Mouse (Mus musculus) cerebellum, adult (tissue): Measurements from ENCODE around the gene Platr25.
A peak's percentile ranks its signal among the peaks of the same experiment; 100 is the strongest.
"Not testable (repeated sequence)": the region's sequence is repeated elsewhere in the genome, so short reads cannot be mapped to it uniquely, and the experiment has no call there.

Experiments used
- ATAC-seq: cut with Nextera tagmentation; 2 replicates; pipeline ENCODE4 v1.9.2; 2017; ENCODE audit warnings: mild to moderate bottlenecking, moderate library complexity, mixed read lengths; ENCODE audit not compliant: insufficient number of reproducible peaks, low FRiP score, low TSS enrichment

Gene Platr25

GRCm38 (mm10) chr13:62760432-62761415 lies at the start of gene Platr25:
Platr25 (minus strand) TSS chr13:62760709.
- not testable (repeated sequence) for ATAC-seq

- ATAC-seq, result not testable (repeated sequence)
Observed at GRCm38 (mm10) chr13:62807981-62808380, 47.5 kb upstream of the Platr25 start.

DNA sequence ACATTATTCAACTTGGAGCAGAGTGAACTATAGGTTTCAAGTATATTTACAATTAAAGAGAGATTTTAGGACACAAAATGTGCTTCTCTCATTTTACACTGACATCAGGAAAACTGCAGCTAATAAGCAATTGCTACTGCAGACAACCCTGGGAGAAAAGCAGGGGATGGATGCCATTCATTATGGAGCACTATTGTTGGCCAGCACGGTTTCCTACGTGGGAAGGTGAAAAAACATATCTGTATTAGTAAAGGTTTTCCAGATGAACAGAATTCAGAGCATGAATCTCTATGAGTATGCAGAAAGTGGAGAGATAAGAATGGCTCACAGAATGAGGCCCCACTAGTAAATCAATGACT lies 25.6 kb upstream of the Platr25 start:
- not testable (repeated sequence) for ATAC-seq

DNA sequence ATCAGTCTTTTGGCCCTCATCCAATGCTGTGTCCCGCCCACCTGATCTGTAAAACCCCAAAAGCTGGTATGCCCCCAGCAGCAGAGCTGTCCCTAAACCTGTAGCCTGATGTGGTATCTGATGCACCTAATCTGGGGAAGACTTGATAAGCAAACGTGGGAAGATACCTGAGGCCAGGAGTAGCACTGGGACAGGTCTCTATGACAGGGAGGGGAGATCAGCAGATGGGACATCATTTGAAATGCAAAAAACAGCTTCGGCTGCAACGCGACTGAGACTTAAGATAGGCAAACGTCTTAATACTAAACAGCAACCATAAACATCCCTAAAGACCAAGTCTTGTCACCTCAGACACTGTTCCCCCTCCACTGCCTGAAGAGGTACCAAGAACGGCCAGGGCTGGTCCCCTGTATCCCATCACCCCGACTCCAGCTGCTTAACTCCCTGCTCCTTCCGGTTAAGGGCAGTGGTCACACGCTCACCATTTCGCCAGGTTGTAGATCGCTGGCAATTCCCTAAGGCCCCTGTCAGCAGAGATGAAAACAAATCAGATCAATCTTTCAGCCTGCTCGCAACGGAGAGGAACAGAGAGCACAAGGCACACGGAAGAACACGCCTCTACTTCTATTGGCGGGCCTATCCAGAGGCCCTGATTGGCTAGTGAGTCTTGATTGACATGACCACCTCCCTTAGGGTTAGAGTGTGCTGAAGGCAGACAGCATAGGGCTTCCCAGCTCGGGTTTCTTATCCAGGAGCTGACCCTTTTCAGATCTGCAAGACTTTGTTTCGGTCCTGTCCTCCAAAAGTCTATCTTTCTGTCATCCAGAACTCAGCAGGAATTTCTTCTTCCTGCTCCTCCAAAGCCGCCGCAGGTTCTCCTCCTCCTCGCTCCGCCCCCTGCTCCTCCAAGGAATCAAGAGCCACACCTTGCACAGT lies 25.0 kb upstream of the Platr25 start, which contains the start of gene Gm5141:
TSS of gene Gm5141 (minus strand) at position 610 of the 936 bp plus-strand sequence.
- peak; percentile 99 for ATAC-seq

DNA sequence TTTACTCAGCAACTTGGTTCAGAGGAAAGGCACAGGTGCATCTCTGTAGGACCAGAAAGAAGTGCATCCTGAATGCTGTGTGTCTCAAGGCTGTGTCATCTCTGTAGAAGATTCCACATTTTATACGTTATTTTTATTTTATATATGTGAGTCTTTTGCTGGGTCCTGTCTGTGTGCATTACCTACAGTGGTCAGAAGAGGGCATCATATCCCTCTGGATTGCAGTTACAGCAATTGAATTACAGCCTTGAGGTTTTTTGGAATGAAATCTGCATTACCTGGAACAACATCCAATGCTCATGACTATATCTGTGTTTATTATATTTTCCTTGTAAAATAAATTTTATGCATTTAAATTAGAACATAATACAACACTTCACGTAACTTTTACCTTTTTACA lies 3.3 kb upstream of the Platr25 start:
- ATAC-seq, result not testable (repeated sequence)

- ATAC-seq, result no peak
Observed at GRCm38 (mm10) chr13:62733322-62733721, 27.2 kb downstream of the Platr25 start.

- not testable (repeated sequence) for ATAC-seq
Observed at GRCm38 (mm10) chr13:62712611-62713010, 47.9 kb downstream of the Platr25 start.

- ATAC-seq, result not testable (repeated sequence)
Observed at GRCm38 (mm10) chr13:62685287-62685648, 75.2 kb downstream of the Platr25 start.

DNA sequence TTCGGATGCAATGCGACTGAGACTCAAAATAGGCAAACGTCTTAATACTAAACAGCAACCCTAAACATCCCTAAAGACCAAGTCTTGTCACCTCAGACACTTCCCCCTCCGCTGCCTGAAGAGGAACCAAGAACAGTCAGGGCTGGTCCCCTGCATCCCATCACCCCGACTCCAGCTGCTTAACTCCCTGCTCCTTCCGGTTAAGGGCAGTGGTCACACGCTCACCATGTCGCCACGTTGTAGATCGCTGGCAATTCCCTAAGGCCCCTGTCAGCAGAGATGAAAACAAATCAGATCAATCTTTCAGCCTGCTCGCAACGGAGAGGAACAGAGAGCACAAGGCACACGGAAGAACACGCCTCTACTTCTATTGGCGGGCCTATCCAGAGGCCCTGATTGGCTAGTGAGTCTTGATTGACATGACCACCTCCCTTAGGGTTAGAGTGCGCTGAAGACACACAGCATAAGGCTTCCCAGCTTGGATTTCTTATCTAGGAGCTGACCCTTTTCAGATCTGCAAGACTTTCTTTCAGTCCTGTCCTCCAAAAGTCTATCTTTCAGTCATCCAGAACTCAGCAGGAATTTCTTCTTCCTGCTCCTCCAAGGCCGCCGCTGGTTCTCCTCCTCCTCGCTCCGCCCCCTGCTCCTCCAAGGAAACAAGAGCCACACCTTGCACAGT lies 75.8 kb downstream of the Platr25 start:
- peak; percentile 99 for ATAC-seq

DNA sequence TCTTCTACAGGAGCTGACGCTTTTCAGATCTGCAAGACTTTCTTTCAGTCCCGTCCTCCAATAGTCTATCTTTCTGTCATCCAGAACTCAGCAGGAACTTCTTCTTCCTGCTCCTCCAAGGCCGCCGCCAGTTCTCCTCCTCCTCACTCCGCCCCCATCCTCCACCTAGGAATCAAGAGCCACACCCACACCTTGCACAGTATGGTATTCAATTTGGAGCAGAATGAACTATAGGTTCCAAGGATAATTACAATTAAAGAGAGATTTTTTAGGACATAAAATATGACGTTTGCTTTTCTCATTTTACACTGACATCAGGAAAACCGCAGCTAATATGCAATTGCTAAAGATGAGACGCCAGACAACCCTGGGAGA lies 107.2 kb downstream of the Platr25 start:
- peak; percentile 58; the same call in 1 of the 2 replicates for ATAC-seq

- ATAC-seq, result peak; percentile 98
Observed at GRCm38 (mm10) chr13:62652681-62653368, 107.7 kb downstream of the Platr25 start.

GRCm38 (mm10) chr13:62627071-62627470 lies 133.4 kb downstream of the Platr25 start:
- ATAC-seq, result not testable (repeated sequence)

GRCm38 (mm10) chr13:62624277-62624665 lies 136.2 kb downstream of the Platr25 start:
- not testable (repeated sequence) for ATAC-seq

GRCm38 (mm10) chr13:62623577-62624276 lies 136.8 kb downstream of the Platr25 start, which contains the start of gene 6720489N17Rik:
6720489N17Rik (minus strand) TSS chr13:62624182.
- peak; percentile 98 for ATAC-seq
